Mouse (Mus musculus) spleen, adult 2 months (tissue): ENCODE measurements at regions not wholly inside any gene's neighbourhood (a gene's known extent, or its start where the extent isn't known, plus 50 kb on each side); places are given as distances from the start of the nearest gene placed in this dataset.

Experiments used
- DNase-seq, 2 experiments: peaks; one replicate each; pipeline versions ENCODE4 v3.0.0 to v3.0.0-alpha.2; 2012 to 2021; ENCODE audit warnings: low spot score in 2 of 2, low read depth in 1 of 2
- H3K27ac ChIP-seq: fragments of 200-500 bp; 2 replicates; pipeline ENCODE4 v1.5.1; 2012; ENCODE audit warnings: low read length, inconsistent platforms; ENCODE audit not compliant: insufficient read depth
- H3K27me3 ChIP-seq: fragments of 200-500 bp; 2 replicates; pipeline ENCODE4 v1.6.1; 2012; ENCODE audit warnings: mild to moderate bottlenecking, moderate library complexity, low read length, inconsistent platforms; ENCODE audit not compliant: control insufficient read depth, insufficient read depth
- H3K36me3 ChIP-seq: fragments of 200-500 bp; 2 replicates; pipeline ENCODE4 v1.6.1; 2012; ENCODE audit warnings: mild to moderate bottlenecking, low read length, inconsistent platforms; ENCODE audit not compliant: control insufficient read depth, insufficient read depth
- H3K4me1 ChIP-seq: fragments of 200-500 bp; 2 replicates; pipeline ENCODE4 v1.6.1; 2011; ENCODE audit warnings: inconsistent platforms; ENCODE audit not compliant: control insufficient read depth, insufficient read depth, insufficient read length
- H3K4me3 ChIP-seq: fragments of 200-500 bp; 2 replicates; pipeline ENCODE4 v1.5.1; 2011; ENCODE audit warnings: mild to moderate bottlenecking, inconsistent platforms; ENCODE audit not compliant: insufficient read depth, insufficient read length; ENCODE audit errors: extremely low read depth
- CTCF ChIP-seq: fragments of 200-500 bp; IDR thresholded peaks from 2 replicates; pipeline ENCODE4 v1.5.1; 2011; ENCODE audit warnings: mild to moderate bottlenecking, inconsistent platforms; ENCODE audit not compliant: insufficient read depth, insufficient read length, insufficient replicate concordance; ENCODE audit errors: extremely low read depth
- POLR2A ChIP-seq: fragments of 200-500 bp; IDR thresholded peaks from 2 replicates; pipeline ENCODE4 v1.6.1; 2011; ENCODE audit warnings: low read depth, low read length, inconsistent platforms
- WGBS: fragments of 180-500 bp; shearing (Covaris S2); methylation state at CpG from one replicate; pipeline ENCODE4 v1.1.7; 2018; 5-methylcytosine and 5-hydroxymethylcytosine counted together

DNA sequence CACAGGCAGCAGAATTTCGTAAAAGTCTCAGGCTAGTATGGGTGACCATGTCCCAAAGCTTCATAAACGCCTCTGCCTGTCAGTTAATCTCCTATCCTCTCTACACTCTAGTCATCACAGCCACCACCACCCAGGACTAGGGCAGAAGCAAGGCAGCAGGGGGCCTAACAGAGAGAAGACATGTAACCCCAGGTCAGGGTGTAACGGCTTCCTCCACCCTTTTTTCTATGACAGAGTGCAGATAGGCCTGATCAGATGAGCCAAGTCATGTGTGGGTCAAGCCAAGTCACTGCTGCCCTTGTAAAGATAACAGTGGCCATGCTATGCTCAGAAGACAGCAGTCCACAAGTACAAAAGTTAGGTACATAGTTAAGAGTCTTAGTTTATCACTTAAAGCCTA lies 270.1 kb upstream of the Arid1b start:
- Histone ChIP-seq H3K4me1 (no peaks in the 10 kb centered on the region), H3K4me3 (no peak overlapping the region), H3K27ac (no peak overlapping the region), H3K36me3 (no peaks in the 10 kb centered on the region), H3K27me3 (no peaks in the 10 kb centered on the region; the same call in 1 of the 2 replicates)
- no peak for DNase-seq
- TF ChIP-seq POLR2A (no peak), CTCF (no peak)
- 79% methylated on average over 3 of the region's 3 CpGs for WGBS

GRCm38 (mm10) chr17:4726331-4726741 lies 267.8 kb upstream of the Arid1b start:
- no peak overlapping the region for H3K27ac ChIP-seq
- no peak for DNase-seq
- TF ChIP-seq POLR2A (no peak), CTCF (no peak)
- no peak overlapping the region for H3K4me3 ChIP-seq
- H3K27me3 ChIP-seq, result no peaks in the 10 kb centered on the region; the same call in 1 of the 2 replicates
- no peaks in the 10 kb centered on the region for H3K36me3 ChIP-seq
- 87% methylated on average over 12 of the region's 12 CpGs for WGBS
- H3K4me1 ChIP-seq, result no peaks in the 10 kb centered on the region

DNA sequence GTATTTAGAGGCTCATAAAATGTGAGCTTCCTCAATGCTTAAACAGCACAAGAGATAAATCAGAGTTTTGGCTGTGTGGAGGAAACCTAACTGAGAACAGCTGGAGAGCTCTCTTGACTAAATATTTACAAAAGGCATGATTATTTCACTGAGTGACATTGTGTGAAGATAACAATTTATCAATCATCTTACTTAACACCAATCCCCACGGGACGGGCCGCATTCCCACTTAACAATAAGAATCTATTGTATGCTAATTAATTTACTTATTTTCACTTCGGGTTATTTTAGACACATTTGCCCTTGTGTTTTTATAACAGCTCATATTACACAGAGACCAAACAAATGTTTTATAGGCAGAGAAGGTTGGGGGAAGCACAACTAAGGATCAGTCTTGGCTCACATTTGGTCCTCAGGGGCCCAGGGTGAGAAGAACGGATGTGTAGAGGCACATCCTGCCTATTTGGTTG lies 259.7 kb upstream of the Arid1b start:
- no peak for TF ChIP-seq POLR2A
- no peak for TF ChIP-seq CTCF
- no peak for DNase-seq
- 62% methylated on average over 5 of the region's 5 CpGs for WGBS
- peaks cover 6% of the 10 kb centered on the region; the same call in 1 of the 2 replicates for H3K4me1 ChIP-seq
- H3K4me3 ChIP-seq, result no peak overlapping the region
- H3K27ac ChIP-seq, result no peak overlapping the region
- no peaks in the 10 kb centered on the region for H3K27me3 ChIP-seq
- H3K36me3 ChIP-seq, result no peaks in the 10 kb centered on the region

DNA sequence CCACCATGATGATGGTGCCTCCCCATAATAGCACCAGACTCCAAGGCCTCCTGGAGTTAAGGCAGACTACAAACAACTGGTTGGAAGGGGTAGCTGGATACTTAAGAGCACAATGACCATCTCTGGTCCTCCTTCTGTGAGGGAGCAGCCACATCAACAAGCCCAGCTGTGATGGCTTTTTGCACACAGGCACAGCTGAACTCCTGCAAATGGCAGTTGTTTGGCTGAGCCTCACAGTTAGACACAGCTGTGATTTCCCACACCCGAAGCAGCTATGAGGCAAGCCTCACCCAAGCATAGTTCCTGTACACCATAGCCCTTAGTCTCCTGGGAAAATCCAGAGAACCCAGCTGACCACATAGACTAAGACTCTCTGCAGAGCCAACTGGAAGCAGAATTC lies 258.9 kb upstream of the Arid1b start:
- H3K4me3 ChIP-seq, result no peak overlapping the region
- no peaks in the 10 kb centered on the region for H3K36me3 ChIP-seq
- DNase-seq, result no peak
- TF ChIP-seq CTCF (no peak), POLR2A (no peak)
- H3K27me3 ChIP-seq, result no peaks in the 10 kb centered on the region
- WGBS, result 47% methylated on average over 1 of the region's 1 CpGs
- no peak overlapping the region for H3K27ac ChIP-seq
- H3K4me1 ChIP-seq, result peaks cover 6% of the 10 kb centered on the region; the same call in 1 of the 2 replicates

GRCm38 (mm10) chr17:4736689-4737088 lies 257.4 kb upstream of the Arid1b start:
- Histone ChIP-seq H3K27ac (no peak overlapping the region), H3K4me3 (no peak overlapping the region), H3K36me3 (no peaks in the 10 kb centered on the region), H3K27me3 (no peaks in the 10 kb centered on the region), H3K4me1 (peaks cover 10% of the 10 kb centered on the region; the same call in 1 of the 2 replicates)
- TF ChIP-seq CTCF, result no peak
- TF ChIP-seq POLR2A, result no peak
- DNase-seq, result no peak
- WGBS, result 35% methylated on average over 3 of the region's 3 CpGs

- Histone ChIP-seq H3K27ac (no peak overlapping the region), H3K4me1 (peaks cover 16% of the 10 kb centered on the region; the same call in 1 of the 2 replicates), H3K36me3 (no peaks in the 10 kb centered on the region), H3K27me3 (no peaks in the 10 kb centered on the region), H3K4me3 (no peak overlapping the region)
- no peak for TF ChIP-seq CTCF
- no peak for TF ChIP-seq POLR2A
- DNase-seq, result no peak
- 68% methylated on average over 7 of the region's 7 CpGs for WGBS
Measured at GRCm38 (mm10) chr17:4738717-4739485, 255.2 kb upstream of the Arid1b start.

DNA sequence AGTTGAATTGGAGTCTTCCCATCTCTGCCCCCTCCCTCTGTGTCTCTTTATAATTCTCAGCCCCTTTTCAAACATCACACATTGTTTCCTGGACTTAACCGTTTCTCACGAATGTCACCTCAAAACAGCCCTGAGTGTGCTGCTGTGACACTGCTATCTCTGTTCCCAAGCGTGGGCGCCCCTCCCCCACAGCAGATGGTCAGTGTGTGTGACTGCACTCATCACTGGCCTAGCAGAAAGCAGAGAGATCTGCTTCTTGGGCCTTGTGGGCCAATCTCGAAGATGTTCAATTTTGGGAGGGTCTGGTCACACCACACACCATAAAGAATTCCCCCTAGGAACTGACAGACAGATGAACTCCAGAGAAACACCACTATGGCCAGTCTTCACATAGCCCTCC lies 253.3 kb upstream of the Arid1b start:
- peak in 1 of 2 experiments; percentile 10 for DNase-seq
- peaks cover 10% of the 10 kb centered on the region; the same call in 1 of the 2 replicates for H3K4me1 ChIP-seq
- no peak overlapping the region for H3K27ac ChIP-seq
- WGBS, result 43% methylated on average over 5 of the region's 5 CpGs
- TF ChIP-seq POLR2A (no peak), CTCF (no peak)
- H3K4me3 ChIP-seq, result no peak overlapping the region
- no peaks in the 10 kb centered on the region for H3K36me3 ChIP-seq
- no peaks in the 10 kb centered on the region for H3K27me3 ChIP-seq
